Mouse (Mus musculus) forebrain, embryonic 12.5 days (tissue): ENCODE measurements at regions not wholly inside any gene's neighbourhood (a gene's known extent, or its start where the extent isn't known, plus 50 kb on each side); places are given as distances from the start of the nearest gene placed in this dataset.
A peak's percentile ranks its signal among the peaks of the same experiment; 100 is the strongest.

Source experiments
- ATAC-seq: fragments of 200-750 bp; cut with Nextera tagmentation; 2 replicates; pipeline ENCODE4 v1.8.0; 2017; ENCODE audit warnings: moderate TSS enrichment; ENCODE audit not compliant: low FRiP score
- H3K27ac ChIP-seq: fragments of 300-500 bp; sonication (generic); 2 replicates; pipeline ENCODE4 v1.5.1; 2016; ENCODE audit warnings: mild to moderate bottlenecking
- H3K27me3 ChIP-seq: fragments of 300-500 bp; sonication (generic); 2 replicates; pipeline ENCODE4 v1.6.1; 2016; ENCODE audit warnings: mild to moderate bottlenecking
- H3K36me3 ChIP-seq: fragments of 300-500 bp; sonication (generic); replicated peaks from 2 replicates; pipeline ENCODE4 v1.6.1; 2016; ENCODE audit warnings: mild to moderate bottlenecking
- H3K4me1 ChIP-seq: fragments of 300-500 bp; sonication (generic); 2 replicates; pipeline ENCODE4 v1.6.1; 2016
- H3K4me2 ChIP-seq: fragments of 300-500 bp; sonication (generic); 2 replicates; pipeline ENCODE4 v1.6.1; 2016; ENCODE audit warnings: mild to moderate bottlenecking, moderate library complexity
- H3K4me3 ChIP-seq: fragments of 300-500 bp; sonication (generic); replicated peaks from 2 replicates; pipeline ENCODE4 v1.5.1; 2016; ENCODE audit warnings: mild to moderate bottlenecking
- H3K9ac ChIP-seq: fragments of 300-500 bp; sonication (generic); 2 replicates; pipeline ENCODE4 v1.6.1; 2016; ENCODE audit warnings: mild to moderate bottlenecking
- H3K9me3 ChIP-seq: fragments of 300-500 bp; sonication (generic); 2 replicates; pipeline ENCODE4 v1.6.1; 2016
- WGBS: fragments of 180-500 bp; shearing (Covaris S2); methylation state at CpG from one replicate; pipeline ENCODE4 v1.1.7; 2016; 5-methylcytosine and 5-hydroxymethylcytosine counted together

DNA sequence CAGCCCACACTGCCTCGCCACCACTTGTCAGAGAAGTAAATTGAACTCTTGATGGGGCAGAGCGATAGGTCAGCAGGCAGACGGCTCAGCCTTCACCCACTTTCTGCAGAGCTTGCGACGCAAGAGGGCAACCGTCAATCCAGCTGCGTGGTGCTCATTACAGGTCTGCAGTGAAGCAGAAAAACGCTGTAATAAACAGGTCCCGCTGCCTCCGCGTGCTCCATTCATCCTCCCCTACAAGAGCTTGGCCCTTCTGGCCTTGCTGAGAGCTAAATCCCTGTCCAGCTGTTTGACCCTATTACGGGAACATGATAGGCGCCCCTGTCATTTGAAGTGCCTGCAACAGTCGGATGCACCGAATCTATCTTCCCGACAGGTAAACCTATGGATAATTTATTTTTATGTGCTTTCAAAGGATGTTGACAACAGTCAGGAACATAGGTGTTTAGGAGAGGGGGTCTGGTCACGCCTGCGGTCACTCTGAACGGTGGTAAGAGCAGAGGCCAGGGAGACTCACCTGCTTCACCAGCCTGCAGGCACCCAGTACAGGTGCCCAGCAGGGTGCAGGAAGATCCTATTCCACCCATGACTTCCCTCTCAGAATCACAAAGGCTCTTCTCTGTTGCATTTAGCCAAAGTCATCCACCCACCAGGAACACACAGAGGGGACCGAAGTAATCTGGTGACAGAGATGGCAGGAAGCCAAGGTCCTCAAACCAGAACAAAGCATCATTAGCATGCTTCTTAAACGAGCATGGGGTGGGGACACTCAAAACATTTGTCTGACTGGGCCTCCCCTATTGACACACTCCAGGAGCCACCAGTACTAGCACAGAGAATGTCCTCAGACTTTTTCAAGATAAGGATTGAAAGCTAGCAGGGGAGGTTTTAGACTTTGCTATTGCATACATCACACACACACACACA is 464.1 kb upstream of the Mgmt start:
- WGBS = 24% methylated on average over 21 of the region's 21 CpGs
- no peak overlapping the region for H3K4me2 ChIP-seq
- no peak overlapping the region for H3K9ac ChIP-seq
- H3K36me3 ChIP-seq = no peaks in the 10 kb centered on the region
- H3K9me3 ChIP-seq = no peaks in the 10 kb centered on the region
- H3K4me3 ChIP-seq = no peak overlapping the region
- H3K27me3 ChIP-seq = peaks cover 44% of the 10 kb centered on the region
- peaks cover 18% of the 10 kb centered on the region for H3K4me1 ChIP-seq
- ATAC-seq = peak; percentile 44; the same call in 1 of the 2 replicates
- no peak overlapping the region for H3K27ac ChIP-seq

DNA sequence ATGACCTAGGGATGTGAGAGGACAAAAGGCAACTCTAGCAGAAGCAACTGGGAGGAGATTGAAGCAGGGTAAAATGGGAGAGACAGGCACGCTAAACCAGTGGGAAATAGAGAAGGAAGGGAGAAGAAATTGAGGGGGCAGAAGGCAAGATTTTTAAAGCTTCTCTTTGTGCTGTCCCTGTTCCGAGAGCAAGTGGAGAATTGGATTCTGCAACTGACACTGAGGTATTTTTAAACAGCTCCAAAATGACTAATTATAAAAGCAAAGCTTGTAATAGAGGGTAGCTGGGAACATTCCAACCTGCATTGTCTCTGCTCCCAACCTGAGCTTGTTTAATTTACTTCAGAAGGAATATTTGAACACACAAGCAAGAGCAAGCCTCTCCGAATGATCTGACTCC is 460.7 kb upstream of the Mgmt start:
- no peak for ATAC-seq
- Histone ChIP-seq H3K36me3 (no peaks in the 10 kb centered on the region), H3K4me1 (peaks cover 18% of the 10 kb centered on the region), H3K27ac (no peak overlapping the region), H3K4me3 (no peak overlapping the region), H3K4me2 (no peak overlapping the region), H3K9me3 (no peaks in the 10 kb centered on the region), H3K27me3 (peaks cover 33% of the 10 kb centered on the region), H3K9ac (no peak overlapping the region)
- WGBS = 67% methylated on average over 3 of the region's 3 CpGs

DNA sequence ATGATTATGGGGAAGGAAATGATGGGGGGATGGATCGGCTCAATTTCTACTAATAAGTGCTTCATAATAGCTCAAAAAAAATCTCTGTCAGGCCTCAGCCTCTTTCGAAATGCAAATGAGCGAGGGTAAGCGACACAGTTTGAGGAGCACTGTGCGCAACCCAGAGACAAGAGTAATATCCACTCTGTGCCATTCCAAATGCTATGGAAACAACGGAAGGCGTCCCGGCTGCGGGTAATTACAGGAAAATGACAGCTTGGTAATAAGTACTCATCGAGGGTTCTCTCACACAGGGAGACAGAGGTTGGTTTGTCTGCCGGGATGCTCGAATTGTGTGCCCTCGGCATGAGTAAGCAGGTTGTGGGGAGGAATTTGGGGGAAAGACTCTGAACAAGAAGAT is 459.9 kb upstream of the Mgmt start:
- Histone ChIP-seq H3K36me3 (no peaks in the 10 kb centered on the region), H3K9ac (no peak overlapping the region), H3K4me2 (no peak overlapping the region), H3K4me3 (no peak overlapping the region), H3K4me1 (peaks cover 18% of the 10 kb centered on the region), H3K27ac (no peak overlapping the region), H3K9me3 (no peaks in the 10 kb centered on the region), H3K27me3 (peaks cover 24% of the 10 kb centered on the region)
- 74% methylated on average over 13 of the region's 13 CpGs for WGBS
- no peak for ATAC-seq

DNA sequence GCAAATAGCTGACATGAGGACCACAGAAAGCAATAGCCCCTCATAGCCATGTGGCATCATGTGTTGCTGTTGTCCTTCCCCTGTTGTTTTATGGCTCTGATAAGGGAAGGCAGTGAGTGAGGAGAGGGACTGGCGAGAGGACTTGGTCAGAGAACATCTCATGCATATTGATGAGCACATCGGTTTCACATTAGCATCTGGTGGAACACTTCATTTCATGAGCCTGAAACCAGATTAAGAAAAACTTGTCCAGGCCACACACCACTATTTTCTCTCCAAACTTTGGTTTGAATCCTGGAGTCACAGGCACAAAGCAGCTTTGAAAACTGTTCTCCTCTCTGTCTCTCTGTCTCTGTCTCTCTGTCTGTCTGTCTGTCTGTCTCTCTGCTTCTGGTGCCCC is 451.0 kb upstream of the Mgmt start:
- Histone ChIP-seq H3K27ac (no peak overlapping the region), H3K4me1 (no peaks in the 10 kb centered on the region), H3K36me3 (no peaks in the 10 kb centered on the region), H3K4me2 (no peak overlapping the region), H3K9me3 (no peaks in the 10 kb centered on the region), H3K4me3 (no peak overlapping the region), H3K27me3 (no peaks in the 10 kb centered on the region), H3K9ac (no peak overlapping the region)
- no peak for ATAC-seq
- 59% methylated on average over 2 of the region's 2 CpGs for WGBS

DNA sequence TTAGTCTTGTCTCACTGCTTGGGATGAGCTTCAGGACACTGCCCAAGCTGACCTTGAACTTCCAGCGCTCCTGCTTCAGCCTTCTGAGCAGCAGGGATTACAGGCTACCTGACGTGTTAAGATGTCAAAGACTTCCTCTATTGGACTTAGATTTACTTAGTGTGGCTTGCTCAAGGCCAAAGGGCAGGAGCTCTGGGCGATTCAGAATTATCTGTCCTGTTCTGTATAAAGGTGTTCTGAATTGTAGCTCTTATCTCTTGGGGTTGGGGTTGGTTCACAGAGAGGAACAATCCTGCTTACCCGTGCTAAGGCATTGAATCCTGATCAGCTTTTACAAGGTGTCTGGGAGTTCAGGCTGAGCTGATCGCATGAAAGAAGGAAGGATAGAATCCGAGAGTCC is 449.3 kb upstream of the Mgmt start:
- no peak for ATAC-seq
- no peaks in the 10 kb centered on the region for H3K9me3 ChIP-seq

DNA sequence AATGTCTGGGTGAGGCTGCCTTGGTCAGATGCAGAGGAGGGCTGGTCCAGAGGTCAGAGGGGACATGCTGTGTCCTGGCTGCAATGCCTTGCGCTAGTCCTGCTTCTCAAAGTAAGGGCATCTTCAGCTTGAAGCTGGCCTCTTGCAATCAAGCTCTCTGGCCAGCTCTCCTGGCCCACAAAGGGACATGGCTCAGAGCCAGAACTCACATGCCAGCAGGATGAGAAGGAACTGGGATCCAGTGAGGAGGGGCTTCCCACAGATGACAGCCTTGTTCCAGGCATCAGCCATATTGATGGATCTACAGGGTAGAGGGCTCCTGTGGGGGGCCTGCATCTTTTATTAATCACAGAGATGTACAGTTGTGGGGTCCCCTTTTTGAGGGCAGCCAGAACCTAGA is 445.1 kb upstream of the Mgmt start:
- no peak overlapping the region for H3K27ac ChIP-seq
- H3K27me3 ChIP-seq = peaks cover 8% of the 10 kb centered on the region; the same call in 1 of the 2 replicates
- no peak overlapping the region for H3K4me2 ChIP-seq
- no peak overlapping the region for H3K9ac ChIP-seq
- no peaks in the 10 kb centered on the region for H3K36me3 ChIP-seq
- 93% methylated on average over 1 of the region's 1 CpGs for WGBS
- H3K9me3 ChIP-seq = no peaks in the 10 kb centered on the region
- no peak overlapping the region for H3K4me3 ChIP-seq
- ATAC-seq = no peak
- no peaks in the 10 kb centered on the region for H3K4me1 ChIP-seq

More for the DNA sequence above, 449.3 kb upstream of the Mgmt start:
- Histone ChIP-seq H3K4me2 (no peak overlapping the region), H3K9ac (no peak overlapping the region), H3K4me3 (no peak overlapping the region), H3K36me3 (no peaks in the 10 kb centered on the region), H3K27me3 (no peaks in the 10 kb centered on the region), H3K4me1 (no peaks in the 10 kb centered on the region), H3K27ac (no peak overlapping the region)
- 82% methylated on average over 6 of the region's 6 CpGs for WGBS

DNA sequence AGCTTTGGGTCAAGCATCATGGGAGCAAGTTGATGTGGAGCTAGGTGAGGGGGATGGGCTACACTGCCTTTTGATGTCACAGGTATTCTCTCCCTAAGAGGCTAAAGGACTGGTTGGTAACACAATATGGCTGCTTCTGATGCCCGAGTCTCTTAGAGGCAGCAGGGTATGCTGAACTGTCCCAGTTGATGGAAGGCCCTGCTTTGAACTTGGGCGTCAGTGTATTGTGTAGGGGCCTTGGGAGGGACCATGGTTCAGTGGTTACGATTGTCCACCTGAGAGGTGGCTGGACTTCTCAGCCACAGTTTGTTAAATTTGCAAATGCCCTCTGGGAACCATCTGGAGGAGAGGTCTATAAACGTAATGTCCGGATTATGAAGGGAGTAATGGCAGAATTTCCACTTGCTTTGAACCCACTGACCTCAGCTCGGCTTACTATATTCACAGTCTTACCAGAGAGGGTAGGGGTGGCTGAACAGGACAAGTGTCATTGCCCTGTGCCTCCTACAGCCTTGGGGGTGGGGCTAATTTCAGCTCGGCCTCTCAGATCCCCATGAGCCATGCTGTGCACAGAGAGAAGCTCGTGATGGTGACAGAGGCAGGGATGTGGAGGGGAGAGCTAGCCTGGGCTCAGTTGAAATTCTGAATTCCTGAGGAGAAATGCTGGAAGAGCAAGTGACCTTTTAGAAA is 442.6 kb upstream of the Mgmt start:
- H3K4me1 ChIP-seq = peaks cover 4% of the 10 kb centered on the region; the same call in 1 of the 2 replicates
- peaks cover 14% of the 10 kb centered on the region; the same call in 1 of the 2 replicates for H3K27me3 ChIP-seq
- no peak for ATAC-seq
- no peaks in the 10 kb centered on the region for H3K36me3 ChIP-seq
- H3K9me3 ChIP-seq = no peaks in the 10 kb centered on the region
- H3K27ac ChIP-seq = no peak overlapping the region
- no peak overlapping the region for H3K4me3 ChIP-seq
- H3K9ac ChIP-seq = no peak overlapping the region
- H3K4me2 ChIP-seq = no peak overlapping the region
- WGBS = 75% methylated on average over 8 of the region's 8 CpGs

DNA sequence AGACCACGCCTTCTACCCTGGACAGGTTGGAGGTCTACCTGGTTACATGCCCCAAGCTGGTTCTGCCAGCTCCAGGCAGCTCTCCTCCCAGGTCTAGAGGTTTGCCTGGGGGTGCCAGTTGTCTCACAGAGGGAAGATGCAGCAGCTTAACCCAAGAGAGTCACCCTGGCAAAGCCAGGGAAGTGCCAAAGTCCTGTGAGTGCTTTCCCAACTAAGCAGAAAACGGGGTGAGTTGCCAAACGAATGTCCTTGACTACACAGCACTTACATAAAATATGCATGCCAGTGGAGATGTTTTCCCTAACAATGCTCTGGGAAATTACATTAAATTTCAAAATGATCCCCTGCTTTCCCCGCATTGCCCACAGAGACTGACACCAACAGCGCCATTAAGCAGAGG is 441.9 kb upstream of the Mgmt start:
- no peak for ATAC-seq
- Histone ChIP-seq H3K4me3 (no peak overlapping the region), H3K27ac (no peak overlapping the region), H3K27me3 (peaks cover 14% of the 10 kb centered on the region; the same call in 1 of the 2 replicates), H3K9ac (no peak overlapping the region), H3K4me2 (no peak overlapping the region), H3K36me3 (no peaks in the 10 kb centered on the region), H3K9me3 (no peaks in the 10 kb centered on the region), H3K4me1 (peaks cover 4% of the 10 kb centered on the region; the same call in 1 of the 2 replicates)
- WGBS = 77% methylated on average over 5 of the region's 5 CpGs

DNA sequence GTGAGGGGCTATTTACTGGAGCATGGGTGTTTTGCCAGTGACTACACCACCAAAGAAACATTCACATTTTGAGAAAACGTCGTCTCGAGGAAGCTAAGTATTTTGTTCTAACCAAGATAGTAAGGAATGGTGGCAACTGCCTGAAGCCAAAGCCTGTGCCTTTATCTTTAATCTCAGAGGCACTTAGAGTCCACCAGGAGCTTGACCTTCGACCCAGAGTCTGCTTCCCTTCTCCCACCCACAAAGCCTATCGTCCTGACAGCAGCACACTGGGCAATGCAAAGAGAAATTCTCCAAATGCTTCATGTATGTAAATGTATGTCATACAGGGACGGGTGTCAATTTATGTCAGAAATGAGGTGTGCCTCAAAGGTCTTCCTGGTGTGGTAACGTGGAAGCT is 437.2 kb upstream of the Mgmt start:
- Histone ChIP-seq H3K27ac (no peak overlapping the region), H3K4me2 (no peak overlapping the region), H3K9ac (no peak overlapping the region), H3K4me1 (peaks cover 4% of the 10 kb centered on the region; the same call in 1 of the 2 replicates), H3K9me3 (no peaks in the 10 kb centered on the region), H3K36me3 (no peaks in the 10 kb centered on the region), H3K4me3 (no peak overlapping the region), H3K27me3 (peaks cover 14% of the 10 kb centered on the region; the same call in 1 of the 2 replicates)
- 66% methylated on average over 7 of the region's 7 CpGs for WGBS
- no peak for ATAC-seq

DNA sequence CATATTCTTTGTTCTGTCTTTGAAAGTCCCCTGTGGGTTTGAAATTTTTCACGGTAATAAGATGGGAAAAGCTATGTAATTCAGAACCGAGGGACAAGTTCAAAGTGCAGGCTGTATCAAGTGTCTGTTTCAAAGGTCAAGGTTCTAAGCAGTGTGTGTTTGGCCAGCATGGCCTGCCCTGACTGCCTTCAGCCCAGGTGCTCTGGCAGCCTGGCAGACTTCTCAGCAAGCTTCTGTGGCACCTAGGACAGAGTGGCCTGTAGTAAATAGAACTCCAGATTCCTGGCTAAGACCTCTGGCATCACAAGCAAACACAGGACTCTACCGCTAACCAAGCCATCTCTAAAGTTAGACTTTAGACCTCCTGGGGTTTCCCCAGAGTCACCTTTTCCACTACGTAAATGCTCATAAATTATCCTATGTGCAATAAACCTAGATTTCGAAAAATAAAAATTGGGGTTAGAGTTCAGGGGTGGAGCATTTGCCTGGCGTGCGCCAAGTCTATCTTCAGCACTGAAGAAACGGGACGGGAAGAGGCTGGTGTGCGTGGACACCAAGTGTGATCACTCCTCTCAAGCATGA is 436.5 kb upstream of the Mgmt start:
- Histone ChIP-seq H3K27me3 (peaks cover 14% of the 10 kb centered on the region; the same call in 1 of the 2 replicates), H3K9me3 (no peaks in the 10 kb centered on the region), H3K9ac (no peak overlapping the region), H3K36me3 (no peaks in the 10 kb centered on the region), H3K27ac (no peak overlapping the region), H3K4me3 (no peak overlapping the region), H3K4me1 (peaks cover 4% of the 10 kb centered on the region; the same call in 1 of the 2 replicates), H3K4me2 (no peak overlapping the region)
- ATAC-seq = no peak
- 89% methylated on average over 10 of the region's 10 CpGs for WGBS

DNA sequence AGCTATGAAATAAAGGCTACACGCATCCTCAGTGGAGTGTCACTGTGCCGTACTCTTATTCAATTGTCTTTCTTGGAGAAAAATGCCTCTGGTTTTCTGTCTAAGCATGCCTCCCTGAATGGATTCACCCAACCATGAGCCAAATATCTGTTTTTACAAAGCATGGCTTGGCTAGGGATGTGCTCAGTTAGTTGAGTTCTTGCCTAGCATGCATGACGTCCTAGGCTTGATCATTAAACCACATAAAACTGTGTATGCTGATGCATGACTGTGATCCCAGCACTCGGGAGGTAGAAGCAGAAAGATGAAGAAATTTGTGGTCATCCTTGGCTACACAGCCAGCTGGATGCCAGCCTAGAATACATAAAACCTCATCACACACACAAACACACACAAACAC is 417.3 kb upstream of the Mgmt start:
- Histone ChIP-seq H3K27me3 (peaks cover 44% of the 10 kb centered on the region), H3K4me3 (no peak overlapping the region), H3K9ac (no peak overlapping the region), H3K4me1 (peaks cover 3% of the 10 kb centered on the region; the same call in 1 of the 2 replicates), H3K27ac (no peak overlapping the region), H3K4me2 (no peak overlapping the region), H3K9me3 (no peaks in the 10 kb centered on the region), H3K36me3 (no peaks in the 10 kb centered on the region)
- no peak for ATAC-seq
- 74% methylated on average over 4 of the region's 4 CpGs for WGBS

DNA sequence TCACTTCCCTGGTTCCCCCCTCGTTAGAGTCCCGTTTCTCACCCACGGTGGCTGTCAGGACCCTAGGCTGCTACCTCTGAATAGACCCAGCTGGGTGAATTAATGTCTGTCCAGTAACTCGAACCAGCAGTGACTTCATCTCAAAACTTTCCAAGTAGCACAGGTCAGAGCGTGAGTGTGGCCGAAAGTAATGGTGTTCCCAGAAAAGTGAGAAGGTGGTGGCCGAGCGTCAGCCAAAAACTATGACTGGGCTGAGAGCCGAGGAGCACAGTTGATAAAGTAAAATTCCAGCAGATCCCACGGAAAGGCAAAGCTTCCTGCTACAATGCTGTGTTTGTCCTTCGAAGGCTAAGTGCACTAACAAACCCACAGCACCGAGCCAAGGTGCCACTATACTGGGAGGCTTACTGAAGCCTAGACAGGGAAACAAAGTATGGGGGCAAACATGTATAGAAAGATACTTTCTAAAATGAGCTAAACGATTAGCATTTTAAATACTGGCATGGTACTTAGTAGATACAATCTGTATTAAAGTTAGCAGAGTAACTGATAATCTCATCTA is 413.7 kb upstream of the Mgmt start:
- WGBS = 54% methylated on average over 13 of the region's 13 CpGs
- Histone ChIP-seq H3K4me2 (no peak overlapping the region), H3K4me3 (no peak overlapping the region), H3K27ac (no peak overlapping the region), H3K36me3 (no peaks in the 10 kb centered on the region), H3K27me3 (peaks cover 69% of the 10 kb centered on the region), H3K9ac (no peak overlapping the region), H3K4me1 (peaks cover 8% of the 10 kb centered on the region), H3K9me3 (no peaks in the 10 kb centered on the region)
- no peak for ATAC-seq
